Mouse (Mus musculus): ENCODE results near the gene Rbfox3.

Gene Rbfox3

DNA sequence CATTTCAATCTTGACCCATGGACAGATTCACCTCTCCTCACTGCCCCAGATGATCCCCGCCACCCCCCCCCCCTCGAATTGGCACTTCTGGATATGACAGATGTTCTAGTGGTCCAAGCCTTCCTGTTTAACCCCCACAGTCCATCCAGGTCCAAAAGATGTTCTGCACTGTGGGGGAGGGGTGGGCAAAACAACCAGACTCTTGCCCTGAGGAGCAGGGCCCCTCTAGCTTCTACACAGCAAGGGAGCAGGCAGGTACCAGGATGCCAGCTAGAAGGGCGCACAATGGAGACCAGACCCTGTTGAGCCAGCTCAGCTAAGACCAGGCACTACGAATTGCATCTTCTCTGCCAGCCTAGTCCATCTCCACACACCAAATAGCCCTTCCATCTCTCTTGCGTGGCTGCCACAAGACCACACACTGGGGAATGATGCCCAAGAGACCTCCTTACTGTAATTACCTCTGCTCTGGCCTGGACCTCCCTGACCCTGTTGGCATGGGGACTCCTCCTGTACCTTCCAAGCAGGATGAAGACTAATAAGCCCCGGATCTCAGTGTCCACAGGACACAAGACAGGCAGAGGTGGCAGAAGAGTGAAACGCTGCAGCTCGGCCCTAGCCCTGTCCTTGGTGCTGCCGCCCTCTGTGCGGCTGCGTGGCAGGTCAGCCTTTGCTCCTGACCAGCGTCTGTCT lies 5.1 kb downstream of the Rbfox3 start:
- DNase-seq (ENCODE audit: low spot score in 2 of 2), result no peak

DNA sequence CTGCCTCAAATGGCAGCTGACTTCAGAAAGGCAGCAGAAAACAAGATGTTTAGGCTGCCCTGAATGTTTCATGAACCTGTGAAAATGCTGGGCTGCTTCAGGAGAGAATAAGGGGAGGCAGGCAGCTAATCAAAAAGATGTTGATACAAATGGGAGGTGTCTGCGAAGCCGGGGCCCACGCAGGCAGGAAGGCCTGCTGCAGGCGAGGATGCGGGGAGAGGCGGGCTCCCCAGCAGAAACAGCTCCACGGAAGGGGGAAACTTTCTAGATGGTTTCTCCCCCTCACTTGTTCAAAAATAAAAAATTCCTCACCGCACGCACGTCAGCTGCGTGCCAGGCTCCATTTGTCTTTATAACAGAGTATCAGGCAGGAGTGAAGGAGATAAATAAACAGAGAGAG lies 5.7 kb downstream of the Rbfox3 start:
- DNase-seq (ENCODE audit: low spot score in 2 of 2), result peak in 1 of 2 experiments; percentile 81

- DNase-seq (ENCODE audit: low spot score in 2 of 2), result no peak
These were observed 7.1 kb downstream of the Rbfox3 start for GRCm38 (mm10) chr11:118904253-118904652.

GRCm38 (mm10) chr11:118899771-118900545 lies 11.4 kb downstream of the Rbfox3 start:
- no peak for DNase-seq (ENCODE audit: low spot score in 2 of 2)

DNA sequence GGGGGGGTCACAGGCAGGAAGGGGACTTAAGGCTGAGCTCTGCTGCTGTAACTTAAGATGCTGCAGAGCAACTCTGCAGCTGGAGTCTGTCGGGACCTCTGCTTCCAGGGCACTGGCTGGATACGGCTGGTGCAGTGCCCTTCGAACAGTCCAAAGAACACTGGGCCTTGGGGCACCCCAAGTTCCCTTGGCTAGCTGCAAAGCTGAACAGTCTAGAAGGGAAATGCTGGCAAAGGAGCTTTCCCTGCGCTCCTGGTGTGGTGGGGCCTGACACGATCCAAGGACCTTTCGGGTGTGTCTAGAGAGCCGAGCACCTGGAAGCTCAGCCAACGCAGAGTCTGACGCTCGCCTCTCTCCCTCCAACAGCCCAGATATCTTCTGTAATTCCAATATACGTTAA lies 12.8 kb downstream of the Rbfox3 start:
- DNase-seq (ENCODE audit: low spot score in 2 of 2), result no peak

DNA sequence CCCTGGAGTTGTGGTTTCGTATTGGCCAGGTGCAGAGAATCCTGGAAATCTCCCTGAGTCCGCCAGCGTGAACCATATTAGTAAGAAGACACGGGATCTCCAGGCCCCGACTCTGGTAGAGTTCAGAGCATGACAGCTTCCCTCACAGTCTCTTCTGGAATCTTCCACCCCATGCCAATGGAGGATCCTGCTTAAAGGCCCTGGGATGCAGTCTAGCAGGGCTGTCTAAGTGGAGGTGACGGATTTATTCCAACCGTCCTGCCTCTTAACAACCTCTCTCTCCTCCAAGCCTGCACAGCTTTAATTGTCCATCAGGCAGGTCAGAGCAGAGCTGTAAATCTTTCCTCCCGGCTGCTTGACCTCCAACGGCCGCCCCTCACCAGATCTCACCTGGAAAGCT lies 13.2 kb downstream of the Rbfox3 start:
- no peak for DNase-seq (ENCODE audit: low spot score in 2 of 2)

GRCm38 (mm10) chr11:118897114-118897841 lies 14.1 kb downstream of the Rbfox3 start:
- DNase-seq (ENCODE audit: low spot score in 2 of 2), result peak; percentile 70 to 73

GRCm38 (mm10) chr11:118896032-118896675 lies 15.2 kb downstream of the Rbfox3 start:
- DNase-seq (ENCODE audit: low spot score in 2 of 2), result no peak

- peak in 1 of 2 experiments; percentile 67 for DNase-seq (ENCODE audit: low spot score in 2 of 2)
These were observed 16.6 kb downstream of the Rbfox3 start for GRCm38 (mm10) chr11:118894835-118895234.

DNA sequence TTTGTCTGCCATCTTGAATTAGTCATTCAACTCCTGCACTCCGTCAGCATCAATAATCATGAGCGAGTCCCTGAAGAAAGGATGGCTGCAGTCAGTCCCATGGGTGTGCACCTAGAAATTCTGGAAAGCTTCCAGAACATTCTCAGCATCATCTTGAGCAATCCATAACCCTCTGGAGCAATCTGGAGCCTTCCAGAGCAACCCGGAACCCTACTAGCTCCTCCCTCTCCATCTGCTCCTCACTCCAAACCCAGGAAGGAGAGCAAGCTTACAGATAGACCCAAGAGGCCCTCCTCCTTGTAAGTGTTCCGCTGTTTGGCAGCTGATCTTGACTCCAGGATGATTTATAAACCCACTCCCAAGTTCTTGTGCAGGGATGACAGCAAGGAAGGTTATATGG lies 17.2 kb downstream of the Rbfox3 start:
- DNase-seq (ENCODE audit: low spot score in 2 of 2), result no peak

- DNase-seq (ENCODE audit: low spot score in 2 of 2), result no peak
These were observed 18.5 kb downstream of the Rbfox3 start for GRCm38 (mm10) chr11:118892876-118893275.

GRCm38 (mm10) chr11:118891516-118891915 lies 19.9 kb downstream of the Rbfox3 start:
- DNase-seq (ENCODE audit: low spot score in 2 of 2), result no peak

DNA sequence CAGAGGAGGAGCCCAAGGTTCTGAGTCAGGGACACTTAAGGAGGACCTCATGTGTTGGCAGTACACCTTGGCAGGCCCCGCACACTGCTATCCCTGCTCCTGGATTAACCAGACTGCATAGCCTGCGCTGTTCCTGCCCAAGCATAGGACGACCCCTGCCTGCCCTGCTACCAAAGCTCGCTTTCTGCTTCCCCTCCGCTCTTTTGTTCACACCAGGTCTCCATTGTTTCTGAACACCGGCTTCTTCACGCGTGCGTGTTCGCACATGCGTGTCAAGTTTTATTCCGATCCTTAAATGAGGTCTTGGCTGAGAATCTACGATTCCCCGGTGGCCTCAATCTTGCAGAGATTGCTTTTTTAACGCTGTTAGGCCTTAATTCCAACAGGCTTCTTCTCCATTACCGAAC lies 20.4 kb downstream of the Rbfox3 start:
- DNase-seq (ENCODE audit: low spot score in 2 of 2), result no peak

- no peak for DNase-seq (ENCODE audit: low spot score in 2 of 2)
These were observed 20.9 kb downstream of the Rbfox3 start for GRCm38 (mm10) chr11:118890474-118890873.

- DNase-seq (ENCODE audit: low spot score in 2 of 2), result no peak
These were observed 21.9 kb downstream of the Rbfox3 start for GRCm38 (mm10) chr11:118889500-118889899.

DNA sequence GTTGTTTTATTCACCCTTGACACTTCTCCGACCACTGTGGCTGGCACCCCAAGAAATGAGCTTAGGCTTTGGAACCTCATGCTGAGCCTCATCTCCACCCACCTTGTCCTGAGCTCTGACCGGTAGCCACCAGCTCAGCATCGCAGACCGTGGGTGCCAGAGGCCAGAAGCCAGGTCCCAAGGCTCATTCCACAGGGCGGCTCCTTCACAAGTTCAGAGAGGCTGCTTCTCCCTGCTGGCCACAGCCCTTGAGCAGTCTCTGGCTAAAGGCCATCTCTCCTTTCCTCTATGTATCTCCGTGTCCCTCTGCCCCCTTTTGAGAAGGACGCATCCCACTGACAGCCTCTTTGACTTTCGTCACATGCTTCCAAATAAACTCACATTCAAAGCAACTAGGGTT lies 23.0 kb downstream of the Rbfox3 start:
- DNase-seq (ENCODE audit: low spot score in 2 of 2), result no peak

DNA sequence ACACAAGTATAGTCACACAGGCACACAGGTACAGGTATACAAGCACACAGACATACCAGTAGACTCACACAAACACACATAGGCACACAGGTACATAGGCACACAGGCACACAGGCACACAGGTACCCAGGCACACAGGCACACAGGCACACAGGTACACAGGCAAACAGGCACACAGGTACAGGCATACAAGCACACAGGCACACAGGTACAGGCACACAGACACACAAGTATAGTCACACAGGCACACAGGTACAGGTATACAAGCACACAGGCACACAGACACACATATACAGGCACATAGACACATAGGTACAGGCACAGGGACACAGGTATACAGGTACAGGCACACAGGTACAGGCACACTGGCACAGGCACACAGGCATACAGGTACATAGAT lies 24.2 kb downstream of the Rbfox3 start:
- DNase-seq (ENCODE audit: low spot score in 2 of 2), result no peak

DNA sequence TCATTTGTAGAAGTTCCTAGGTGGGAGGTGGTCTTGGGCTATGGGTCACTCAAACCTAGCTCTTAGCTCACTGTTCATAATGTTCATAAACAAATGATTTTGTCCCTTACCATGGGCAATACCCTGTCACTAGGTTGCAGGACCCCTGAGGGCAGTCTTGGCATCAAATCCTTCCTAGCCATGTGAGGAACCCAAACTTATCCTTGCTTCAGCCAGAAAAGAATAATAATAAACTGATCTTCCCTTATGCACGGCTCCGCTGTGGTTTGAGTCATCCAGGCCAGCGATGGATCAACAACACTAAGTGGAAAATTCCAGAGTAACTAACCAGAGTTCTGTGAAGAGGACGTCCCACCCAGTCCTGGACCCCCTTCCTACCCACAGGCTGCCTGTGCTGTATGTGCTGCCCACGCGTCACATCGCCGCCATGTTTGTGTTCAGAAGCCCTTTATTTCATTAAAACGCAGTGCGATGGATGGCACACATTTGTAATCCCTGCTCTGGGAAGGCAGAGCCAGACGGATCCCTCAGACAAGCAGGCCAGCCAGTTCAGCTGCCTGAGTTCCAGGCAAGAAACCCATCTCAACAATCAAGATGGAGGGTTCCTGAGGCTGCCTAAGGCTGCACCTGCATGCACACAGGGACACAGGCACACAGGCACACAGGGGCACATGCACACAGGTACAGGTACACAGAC lies 25.0 kb downstream of the Rbfox3 start:
- DNase-seq (ENCODE audit: low spot score in 2 of 2), result no peak

GRCm38 (mm10) chr11:118885604-118886003 lies 25.8 kb downstream of the Rbfox3 start:
- DNase-seq (ENCODE audit: low spot score in 2 of 2), result no peak

DNA sequence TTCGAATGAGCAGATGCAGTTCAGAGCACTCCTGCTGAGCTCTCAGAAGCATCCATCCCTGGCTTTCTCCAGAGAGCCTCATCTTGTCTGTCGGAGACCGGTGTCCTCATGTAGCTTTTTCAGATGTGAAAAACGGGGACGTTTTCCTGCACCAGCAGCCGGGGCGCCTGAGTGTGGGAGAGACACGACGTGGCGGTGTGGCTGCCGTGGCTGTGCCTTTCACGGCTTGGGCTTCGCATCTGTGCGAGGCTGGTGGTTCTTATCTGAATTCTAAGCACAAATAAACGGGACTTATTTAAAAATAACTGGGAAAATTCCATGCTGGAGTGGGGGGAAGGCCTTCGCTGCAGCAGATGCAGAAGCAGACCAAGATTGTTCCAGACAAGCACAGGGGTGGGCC lies 26.3 kb downstream of the Rbfox3 start:
- DNase-seq (ENCODE audit: low spot score in 2 of 2), result peak; percentile 71 to 78

DNA sequence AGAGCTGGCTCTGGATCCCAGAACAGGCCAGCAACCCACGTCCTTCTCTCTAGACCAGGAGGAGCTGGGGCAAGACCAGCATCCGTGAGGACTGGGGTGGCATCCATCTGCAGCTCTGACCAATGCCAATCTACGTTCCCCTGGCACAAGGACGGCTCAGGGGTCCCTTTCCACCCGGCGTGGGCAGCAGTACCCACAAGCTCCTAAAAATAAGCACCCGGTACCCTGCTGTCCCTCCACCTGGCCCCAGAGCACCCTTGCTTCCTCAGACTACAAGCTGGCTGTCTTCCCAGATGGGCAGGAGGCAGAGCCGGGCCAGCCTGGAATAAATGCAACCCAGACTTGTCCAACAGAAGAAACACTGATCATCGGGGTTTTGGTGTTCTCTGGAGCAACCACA lies 28.3 kb downstream of the Rbfox3 start:
- no peak for DNase-seq (ENCODE audit: low spot score in 2 of 2)

All from right cerebral cortex, adult 2 months (tissue).